Mouse (Mus musculus) myocyte (in vitro differentiated cells): ENCODE results near the gene Ttc23l.

ENCODE experiments used
- CEBPB ChIP-seq: IDR thresholded peaks from 2 replicates; pipeline ENCODE4 v1.6.1; 2011; ENCODE audit warnings: mild to moderate bottlenecking, moderate library complexity; ENCODE audit not compliant: poor library complexity, insufficient read depth, severe bottlenecking
- E2F4 ChIP-seq: IDR thresholded peaks from one replicate; pipeline ENCODE4 v1.6.1; 2011; ENCODE audit warnings: mild to moderate bottlenecking, control low read depth, moderate library complexity; ENCODE audit not compliant: insufficient read depth
- MAX ChIP-seq: IDR thresholded peaks from one replicate; pipeline ENCODE4 v1.6.1; 2011; ENCODE audit warnings: low read depth, mild to moderate bottlenecking, control low read depth
- MYOD1 ChIP-seq, 3 experiments: IDR thresholded peaks; one replicate each; pipeline ENCODE4 v1.6.1; 2011; ENCODE audit warnings: control low read depth in 2 of 3, low read depth in 2 of 3, mild to moderate bottlenecking in 2 of 3, moderate library complexity in 1 of 3; ENCODE audit not compliant: insufficient read length in 2 of 3, control insufficient read depth in 1 of 3
- MYOG ChIP-seq, 3 experiments: IDR thresholded peaks; one replicate each; pipeline ENCODE4 v1.6.1; 2011; ENCODE audit warnings: control low read depth in 2 of 3, low read depth in 2 of 3, mild to moderate bottlenecking in 2 of 3; ENCODE audit not compliant: insufficient read length in 2 of 3, control insufficient read depth in 1 of 3, insufficient read depth in 1 of 3
- POLR2A ChIP-seq: IDR thresholded peaks from one replicate; pipeline ENCODE4 v1.6.1; 2011; ENCODE audit warnings: low read depth, mild to moderate bottlenecking, control low read depth, moderate library complexity; ENCODE audit not compliant: insufficient read length
- POLR2AphosphoS2 ChIP-seq: IDR thresholded peaks from one replicate; pipeline ENCODE4 v1.6.1; 2011; ENCODE audit warnings: low read depth, control low read depth; ENCODE audit not compliant: insufficient read length
- REST ChIP-seq: IDR thresholded peaks from one replicate; pipeline ENCODE4 v1.6.1; 2011; ENCODE audit warnings: mild to moderate bottlenecking, control low read depth, moderate library complexity; ENCODE audit not compliant: insufficient read depth, insufficient read length
- SRF ChIP-seq: IDR thresholded peaks from one replicate; pipeline ENCODE4 v1.6.1; 2011; ENCODE audit warnings: low read depth; ENCODE audit not compliant: control insufficient read depth, insufficient read length
- TCF12 ChIP-seq: IDR thresholded peaks from one replicate; pipeline ENCODE4 v1.6.1; 2011; ENCODE audit warnings: mild to moderate bottlenecking, control low read depth; ENCODE audit not compliant: poor library complexity, insufficient read depth, severe bottlenecking
- TCF3 ChIP-seq: IDR thresholded peaks from one replicate; pipeline ENCODE4 v1.6.1; 2011; ENCODE audit warnings: low read depth, control low read depth; ENCODE audit not compliant: insufficient read length
- USF1 ChIP-seq: IDR thresholded peaks from one replicate; pipeline ENCODE4 v1.6.1; 2011; ENCODE audit warnings: low read depth, mild to moderate bottlenecking, control low read depth, moderate library complexity

GRCm38 (mm10) chr15:10470941-10471340 lies 87.5 kb downstream of the Ttc23l start:
- no peak for TF ChIP-seq REST
- TF ChIP-seq POLR2A, result no peak
- no peak for TF ChIP-seq USF1
- no peak for TF ChIP-seq CEBPB
- TF ChIP-seq MAX, result no peak
- no peak for TF ChIP-seq POLR2AphosphoS2
- TF ChIP-seq E2F4, result no peak
- no peak for TF ChIP-seq TCF12
- TF ChIP-seq MYOG (IDR thresholded peaks at IDR 0.05; ENCODE audit: control insufficient read depth in 1 of 3, insufficient read depth in 1 of 3, insufficient read length in 2 of 3, low read depth in 2 of 3), result no peak
- TF ChIP-seq MYOD1 (IDR thresholded peaks at IDR 0.05; ENCODE audit: control insufficient read depth in 1 of 3, insufficient read length in 2 of 3, low read depth in 2 of 3), result no peak
- TF ChIP-seq TCF3, result no peak
- TF ChIP-seq SRF, result no peak
